Mouse (Mus musculus) testis, adult 2 months (tissue): Measurements from ENCODE around the gene Rad51b. TPM values are rescaled to one million over a fixed set of nuclear protein-coding genes. Genes with fewer than 3 reads are reported as not detected.
"Not testable (repeated sequence)": the region's sequence is repeated elsewhere in the genome, so short reads cannot be mapped to it uniquely, and the experiment has no call there.

Experiments
- H3K27ac ChIP-seq: fragments of 200-500 bp; 2 replicates; pipeline ENCODE4 v1.5.1; 2012; ENCODE audit warnings: low read depth, low read length; ENCODE audit not compliant: control insufficient read depth, insufficient read depth
- H3K27me3 ChIP-seq: fragments of 200-500 bp; 2 replicates; pipeline ENCODE4 v1.6.1; 2012; ENCODE audit warnings: mild to moderate bottlenecking, low read length, moderate library complexity; ENCODE audit not compliant: control insufficient read depth, insufficient read depth
- H3K36me3 ChIP-seq: fragments of 200-500 bp; 2 replicates; pipeline ENCODE4 v1.6.1; 2012; ENCODE audit warnings: mild to moderate bottlenecking, low read length; ENCODE audit not compliant: control insufficient read depth, insufficient read depth
- H3K4me1 ChIP-seq: fragments of 200-500 bp; 2 replicates; pipeline ENCODE4 v1.6.1; 2012; ENCODE audit warnings: low read length; ENCODE audit not compliant: control insufficient read depth, insufficient read depth
- H3K4me3 ChIP-seq: fragments of 200-500 bp; 2 replicates; pipeline ENCODE4 v1.5.1; 2012; ENCODE audit warnings: low read depth, mild to moderate bottlenecking, low read length, moderate library complexity, mixed read lengths; ENCODE audit not compliant: control insufficient read depth
- CTCF ChIP-seq: fragments of 200-500 bp; IDR thresholded peaks from 2 replicates; pipeline ENCODE4 v1.5.1; 2012; ENCODE audit warnings: low read depth, mild to moderate bottlenecking, inconsistent platforms, low read length, moderate library complexity; ENCODE audit not compliant: control insufficient read depth, insufficient read depth, insufficient replicate concordance
- POLR2A ChIP-seq: fragments of 200-500 bp; IDR thresholded peaks from 2 replicates; pipeline ENCODE4 v1.6.1; 2012; ENCODE audit warnings: low read depth, mild to moderate bottlenecking, inconsistent platforms, low read length, moderate library complexity; ENCODE audit not compliant: control insufficient read depth
- polyA plus RNA-seq: library from polyadenylated mRNA; depleted of rRNA; stranded (reverse); fragments of >200 nt; gene quantifications from 2 replicates; pipeline ENCODE4 v1.2.3, GENCODE M21; 2012

The Rad51b gene
- polyA plus RNA-seq, 1 experiment = 2.7 TPM

DNA sequence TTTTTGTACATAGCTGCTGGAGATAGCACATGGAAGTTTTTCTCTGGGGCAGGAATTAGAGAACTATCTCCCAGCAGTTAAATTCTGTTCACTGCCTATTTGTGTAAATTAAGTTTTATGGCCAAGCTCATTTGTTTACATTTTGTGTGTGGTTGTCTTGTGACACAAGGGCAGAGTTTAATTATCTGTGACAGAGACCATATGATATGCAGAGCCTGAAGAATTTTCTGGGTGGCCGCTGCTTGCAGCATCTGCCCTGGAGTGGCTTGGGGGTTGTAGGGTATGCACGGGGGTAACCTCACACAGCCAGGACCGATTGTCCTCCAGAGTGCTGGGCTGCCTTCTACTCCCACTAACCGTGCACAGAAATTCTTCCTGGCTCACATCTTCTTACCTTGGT, 8.9 kb downstream of the Rad51b start:
- no peak overlapping the region for H3K27ac ChIP-seq
- no peaks in the 10 kb centered on the region for H3K27me3 ChIP-seq
- H3K4me1 ChIP-seq = no peaks in the 10 kb centered on the region
- no peaks in the 10 kb centered on the region for H3K36me3 ChIP-seq
- H3K4me3 ChIP-seq = no peak overlapping the region
- TF ChIP-seq POLR2A = no peak
- no peak for TF ChIP-seq CTCF

DNA sequence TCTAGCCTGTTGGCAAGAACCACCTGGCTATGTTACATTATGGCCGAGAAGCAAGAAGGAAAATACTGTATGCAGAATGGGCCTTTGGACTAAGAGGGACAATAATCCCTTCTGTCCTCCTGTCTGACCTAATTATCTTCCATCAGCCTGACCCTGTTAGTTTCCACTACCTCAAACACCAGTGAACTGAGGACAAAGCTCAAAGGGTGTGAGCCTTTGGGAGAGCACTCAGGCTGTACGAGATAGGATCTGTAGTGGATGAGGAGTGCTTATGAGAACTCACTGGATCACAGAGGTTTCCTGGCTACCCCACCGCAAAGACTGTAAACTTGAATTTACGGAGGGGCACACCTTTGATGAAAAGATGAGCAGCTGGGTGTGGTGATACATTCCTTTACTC, 16.6 kb downstream of the Rad51b start:
- Histone ChIP-seq H3K27me3 (no peaks in the 10 kb centered on the region), H3K27ac (no peak overlapping the region), H3K4me3 (no peak overlapping the region), H3K36me3 (no peaks in the 10 kb centered on the region), H3K4me1 (no peaks in the 10 kb centered on the region)
- TF ChIP-seq POLR2A (no peak), CTCF (no peak)

DNA sequence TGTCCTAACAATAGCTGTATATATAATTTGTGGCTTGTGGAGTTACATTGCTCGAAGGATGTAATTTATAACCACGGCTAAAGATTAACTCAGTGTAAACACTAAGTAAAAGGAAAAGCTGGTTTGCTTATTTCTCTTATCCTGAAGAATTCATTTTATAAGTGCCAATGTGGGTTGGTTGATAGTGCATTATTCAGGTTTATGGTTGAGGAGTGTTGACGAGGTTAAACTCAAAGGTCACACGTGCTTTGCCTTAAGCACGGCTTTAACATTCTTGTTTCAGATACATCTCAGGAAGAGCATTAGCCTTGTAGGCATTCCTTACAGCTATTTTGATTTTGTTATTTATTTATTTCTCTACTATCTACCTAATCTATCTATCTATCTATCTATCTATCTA, 20.3 kb downstream of the Rad51b start:
- no peaks in the 10 kb centered on the region for H3K4me1 ChIP-seq
- H3K27me3 ChIP-seq = no peaks in the 10 kb centered on the region
- H3K36me3 ChIP-seq = no peaks in the 10 kb centered on the region
- no peak for TF ChIP-seq POLR2A
- TF ChIP-seq CTCF = no peak
- H3K4me3 ChIP-seq = no peak overlapping the region
- H3K27ac ChIP-seq = no peak overlapping the region

DNA sequence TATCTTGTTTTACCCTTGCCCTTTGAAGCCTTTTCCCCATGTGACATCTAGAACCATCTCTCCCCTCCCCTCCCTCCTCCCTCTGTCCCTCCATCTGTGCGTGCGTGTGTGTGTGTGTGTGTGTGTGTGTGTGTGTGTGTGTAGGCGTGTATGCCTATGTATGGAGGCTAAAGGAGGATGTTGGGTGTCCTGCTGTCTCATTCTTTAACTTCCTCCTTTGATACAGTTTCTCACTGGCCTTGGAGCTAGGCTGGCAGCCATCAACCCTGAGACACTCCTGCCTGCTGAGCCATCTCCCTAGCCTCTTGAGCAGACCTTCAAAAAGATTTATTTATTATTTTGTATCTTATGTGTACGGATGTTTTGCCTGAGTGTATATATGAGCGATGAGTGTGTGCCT, 23.8 kb downstream of the Rad51b start:
- Histone ChIP-seq H3K27ac (no peak overlapping the region), H3K36me3 (no peaks in the 10 kb centered on the region), H3K4me3 (peak overlapping the region; percentile 52), H3K27me3 (no peaks in the 10 kb centered on the region), H3K4me1 (no peaks in the 10 kb centered on the region)
- no peak for TF ChIP-seq CTCF
- TF ChIP-seq POLR2A = no peak

DNA sequence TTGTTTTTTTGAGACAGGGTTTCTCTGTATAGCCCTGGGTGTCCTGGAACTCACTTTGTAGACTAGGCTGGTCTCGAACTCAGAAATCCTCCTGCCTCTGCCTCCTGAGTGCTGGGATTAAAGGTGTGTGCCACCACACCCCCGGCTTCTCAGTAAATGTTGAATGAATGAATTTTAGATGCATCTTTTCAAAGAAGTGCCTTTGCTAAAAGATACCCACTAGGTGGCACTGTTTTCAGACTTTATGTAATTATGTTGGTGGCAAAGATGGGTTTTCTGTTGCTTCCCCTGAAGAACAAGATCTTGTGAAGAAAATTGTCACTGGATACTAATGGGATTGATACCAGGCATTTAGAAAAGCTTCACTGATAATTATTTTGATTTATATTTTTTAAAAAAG, 25.5 kb downstream of the Rad51b start:
- not testable (repeated sequence) for H3K4me1 ChIP-seq, H3K27me3 ChIP-seq, H3K4me3 ChIP-seq, H3K36me3 ChIP-seq, H3K27ac ChIP-seq

DNA sequence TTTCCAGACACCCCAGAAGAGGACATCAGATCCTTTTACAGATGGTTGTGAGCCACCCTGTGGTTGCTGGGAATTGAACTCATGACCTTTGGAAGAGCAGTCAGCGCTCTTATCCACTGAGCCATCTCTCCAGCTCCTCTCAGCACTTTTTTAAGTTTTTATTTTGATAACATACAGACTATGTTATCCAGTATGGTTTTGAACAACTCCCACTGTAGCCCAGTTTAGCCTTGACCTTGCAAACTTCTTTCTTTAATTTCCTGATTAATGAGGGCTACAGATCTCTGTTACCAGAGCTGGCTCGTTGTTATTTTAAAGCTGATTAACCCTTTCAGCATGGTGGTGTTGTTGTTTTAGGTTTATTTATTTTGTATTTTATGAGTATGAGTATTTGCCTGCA, 29.2 kb downstream of the Rad51b start:
- H3K4me3 ChIP-seq = no peak overlapping the region
- no peaks in the 10 kb centered on the region for H3K27me3 ChIP-seq
- TF ChIP-seq POLR2A (no peak), CTCF (no peak)
- H3K27ac ChIP-seq = no peak overlapping the region
- no peaks in the 10 kb centered on the region for H3K36me3 ChIP-seq
- H3K4me1 ChIP-seq = no peaks in the 10 kb centered on the region

DNA sequence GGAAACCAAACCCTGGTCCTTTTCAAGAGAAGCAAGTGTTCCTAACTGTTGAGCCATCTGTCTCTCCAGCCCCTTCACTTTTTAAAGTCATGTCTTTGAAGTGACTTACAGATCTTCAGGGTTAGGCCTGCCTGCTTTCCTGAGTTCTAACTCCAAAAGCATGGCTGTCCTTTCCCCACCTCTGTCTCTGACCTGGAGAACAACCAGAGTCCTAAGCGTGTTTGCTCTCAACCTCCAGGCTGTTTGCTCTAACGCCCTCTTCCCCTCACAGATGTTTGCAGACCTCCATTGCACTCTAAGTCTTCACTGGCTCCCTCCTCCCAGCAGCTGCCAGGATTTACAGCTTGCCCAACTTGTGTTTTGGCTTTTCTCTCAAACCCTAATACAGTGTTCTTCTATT, 29.7 kb downstream of the Rad51b start:
- H3K27ac ChIP-seq = no peak overlapping the region
- H3K36me3 ChIP-seq = no peaks in the 10 kb centered on the region
- TF ChIP-seq POLR2A (no peak), CTCF (no peak)
- no peaks in the 10 kb centered on the region for H3K27me3 ChIP-seq
- no peaks in the 10 kb centered on the region for H3K4me1 ChIP-seq
- H3K4me3 ChIP-seq = no peak overlapping the region

DNA sequence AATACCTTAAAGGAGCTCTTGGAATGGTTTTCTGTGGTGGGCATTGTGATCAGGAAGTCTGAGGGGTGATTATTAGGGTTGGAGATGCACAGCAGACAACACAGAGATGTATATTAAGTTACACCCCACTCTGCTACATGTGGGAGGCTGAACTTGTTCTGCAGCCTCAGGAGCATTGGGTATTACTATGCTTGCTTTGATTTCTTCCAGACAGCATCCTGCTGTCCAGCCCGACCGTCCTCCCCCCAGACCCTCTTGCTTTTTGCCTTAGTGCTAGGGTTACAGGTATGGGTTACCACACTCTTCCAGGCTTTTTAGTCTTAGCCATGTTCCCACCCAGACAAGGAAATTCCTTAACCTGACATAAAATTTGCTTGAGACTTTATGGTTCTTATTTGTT, 30.8 kb downstream of the Rad51b start:
- Histone ChIP-seq H3K4me3 (no peak overlapping the region), H3K36me3 (no peaks in the 10 kb centered on the region), H3K4me1 (no peaks in the 10 kb centered on the region), H3K27me3 (no peaks in the 10 kb centered on the region), H3K27ac (no peak overlapping the region)
- TF ChIP-seq CTCF = no peak
- TF ChIP-seq POLR2A = no peak
